Mouse (Mus musculus) frontal cortex, postnatal 25 days (tissue): ENCODE data around the gene Fam222b.

Source experiments
- DNase-seq, 2 experiments: peaks; one replicate each; pipeline ENCODE4 v3.0.0; 2022; ENCODE audit warnings: low spot score in 2 of 2

Fam222b gene

GRCm38 (mm10) chr11:78164604-78164923 lies 70.1 kb downstream of the Fam222b start:
- no peak for DNase-seq

GRCm38 (mm10) chr11:78164924-78165760 lies 70.7 kb downstream of the Fam222b start, which contains the start of gene Traf4:
Gene Traf4 (minus strand): TSS chr11:78165589.
- no peak for DNase-seq

- DNase-seq = no peak
These were observed 71.3 kb downstream of the Fam222b start for GRCm38 (mm10) chr11:78165761-78166109.

GRCm38 (mm10) chr11:78166161-78166560 lies 71.7 kb downstream of the Fam222b start:
- no peak for DNase-seq

GRCm38 (mm10) chr11:78166640-78167039 lies 72.2 kb downstream of the Fam222b start:
- no peak for DNase-seq

- DNase-seq = no peak
These were observed 72.9 kb downstream of the Fam222b start for GRCm38 (mm10) chr11:78167257-78167959.

- DNase-seq = no peak
These were observed 74.3 kb downstream of the Fam222b start for GRCm38 (mm10) chr11:78168541-78169468.

GRCm38 (mm10) chr11:78170306-78170705 lies 75.8 kb downstream of the Fam222b start:
- no peak for DNase-seq

GRCm38 (mm10) chr11:78171328-78171727 lies 76.9 kb downstream of the Fam222b start:
- no peak for DNase-seq

GRCm38 (mm10) chr11:78172034-78172747 lies 77.7 kb downstream of the Fam222b start:
- no peak for DNase-seq

GRCm38 (mm10) chr11:78172748-78173383 lies 78.4 kb downstream of the Fam222b start:
- DNase-seq = no peak

GRCm38 (mm10) chr11:78174506-78174905 lies 80.0 kb downstream of the Fam222b start:
- DNase-seq = no peak

- no peak for DNase-seq
These were observed 81.4 kb downstream of the Fam222b start for GRCm38 (mm10) chr11:78175771-78176401.

- DNase-seq = peak in 1 of 2 experiments; percentile 68
These were observed 82.0 kb downstream of the Fam222b start, which contains the start of the genes Nek8 and Tlcd1 for GRCm38 (mm10) chr11:78176402-78176862. Gene Nek8 (minus strand): TSS chr11:78176675. Gene Tlcd1 (plus strand): TSS chr11:78176711.

GRCm38 (mm10) chr11:78176905-78177331 lies 82.5 kb downstream of the Fam222b start:
- no peak for DNase-seq

GRCm38 (mm10) chr11:78177437-78177836 lies 83.0 kb downstream of the Fam222b start:
- DNase-seq = no peak

- DNase-seq = peak; percentile 92 to 94
These were observed 83.7 kb downstream of the Fam222b start for GRCm38 (mm10) chr11:78177903-78178858.

GRCm38 (mm10) chr11:78178859-78179437 lies 84.5 kb downstream of the Fam222b start:
- no peak for DNase-seq
